Mouse (Mus musculus): Measurements from ENCODE around the gene Ttc39d. TPM values are rescaled to one million over a fixed set of nuclear protein-coding genes. Genes with fewer than 3 reads are reported as not detected.
A peak's percentile ranks its signal among the peaks of the same experiment; 100 is the strongest.

Gene Ttc39d
- total and polyA plus RNA-seq, 3 experiments: 0.13 TPM; not detected in 2

- in situ Hi-C loops (cut with MboI; ENCODE audit: low pct_ligation_motif_present, low pct_unique_long_range_greater_than_20kb, low sequenced_read_pairs) (no loop called here), dilution Hi-C loops (cut with MboI; ENCODE audit: extremely low pct_ligation_motif_present, extremely low pct_unique_long_range_greater_than_20kb, low sequenced_read_pairs) (no loop called here)
- peak overlapping the region; percentile 99 for H3K9ac ChIP-seq (ENCODE audit: insufficient read depth, low read depth)
- H3K4me1 ChIP-seq (ENCODE audit: control insufficient read depth in 1 of 2, insufficient read depth in 2 of 2): peaks cover 5 to 42% of the 10 kb centered on the region in 2 experiments; a peak in 3 of 4 replicates
- peak overlapping the region; percentile 63 to 86 (median 64) for H3K4me3 ChIP-seq (replicated peaks in 1 of 3; ENCODE audit: low read depth in 2 of 3, low read length in 2 of 3, poor library complexity in 1 of 3)
- H3K36me3 ChIP-seq (replicated peaks in 1 of 2; ENCODE audit: control insufficient read depth in 1 of 2, insufficient read depth in 1 of 2, low read length in 1 of 2): peaks cover 9 to 14% of the 10 kb centered on the region in 2 experiments
- H3K4me2 ChIP-seq (ENCODE audit: insufficient read depth, low read depth, poor library complexity, severe bottlenecking): peak overlapping the region; percentile 85
- TF ChIP-seq UBTF (IDR thresholded peaks at IDR 0.05; ENCODE audit: low read depth, low read length): no peak
- no peak for TF ChIP-seq ZKSCAN1 (IDR thresholded peaks at IDR 0.05; ENCODE audit: borderline replicate concordance, low read depth, low read length)
- no peak for TF ChIP-seq ELF1 (IDR thresholded peaks at IDR 0.05; ENCODE audit: low read depth, low read length)
- TF ChIP-seq PAX5 (IDR thresholded peaks at IDR 0.05; ENCODE audit: low read length): no peak
- no peak for TF ChIP-seq IRF4 (IDR thresholded peaks at IDR 0.05; ENCODE audit: low read depth, low read length)
- 0 out of 2 replicates have a peak, but pooled peaks have one; percentile 3 for TF ChIP-seq ZNF384 (IDR thresholded peaks at IDR 0.05; ENCODE audit: low read depth, low read length)
- TF ChIP-seq SIN3A (IDR thresholded peaks at IDR 0.05; ENCODE audit: low read length): no peak
- no peak for TF ChIP-seq KAT2A (IDR thresholded peaks at IDR 0.05; ENCODE audit: insufficient replicate concordance, low read length)
- DNase-seq (ENCODE audit: extremely low read depth): no peak
- H3K9me3 ChIP-seq (replicated peaks; ENCODE audit: low read length): no peaks in the 10 kb centered on the region
- no peak overlapping the region; the same call in 1 of the 2 replicates for H3K27ac ChIP-seq (ENCODE audit: insufficient read depth, low read depth)
- peaks cover 12% of the 10 kb centered on the region for H3K79me2 ChIP-seq (replicated peaks; ENCODE audit: control insufficient read depth, extremely low read depth, insufficient read depth, poor library complexity, severe bottlenecking)
- no peaks in the 10 kb centered on the region for H3K27me3 ChIP-seq (replicated peaks)
Observed at GRCm38 (mm10) chr17:80223829-80224228, 16.6 kb downstream of the Ttc39d start.

- Histone ChIP-seq H3K4me2 (ENCODE audit: insufficient read depth, low read depth, poor library complexity, severe bottlenecking) (peak within 1 kb of the TSS; percentile 94), H3K9ac (ENCODE audit: insufficient read depth, low read depth) (peak within 1 kb of the TSS; percentile 99), H3K27me3 (replicated peaks) (no peaks in the 10 kb centered on the region), H3K4me3 (replicated peaks in 1 of 3; ENCODE audit: low read depth in 2 of 3, low read length in 2 of 3, poor library complexity in 1 of 3) (peak within 1 kb of the TSS; percentile 63 to 86 (median 64)), H3K27ac (ENCODE audit: insufficient read depth, low read depth) (peak within 1 kb of the TSS; percentile 56; the same call in 1 of the 2 replicates), H3K4me1 (ENCODE audit: control insufficient read depth in 1 of 2, insufficient read depth in 2 of 2) (peaks cover 5 to 48% of the 10 kb centered on the region in 2 experiments; a peak in 3 of 4 replicates), H3K79me2 (replicated peaks; ENCODE audit: control insufficient read depth, extremely low read depth, insufficient read depth, poor library complexity, severe bottlenecking) (peaks cover 12% of the 10 kb centered on the region), H3K9me3 (replicated peaks; ENCODE audit: low read length) (no peaks in the 10 kb centered on the region), H3K36me3 (replicated peaks in 1 of 2; ENCODE audit: control insufficient read depth in 1 of 2, insufficient read depth in 1 of 2, low read length in 1 of 2) (peaks cover 9 to 21% of the 10 kb centered on the region in 2 experiments)
- in situ Hi-C loops (cut with MboI; ENCODE audit: low pct_ligation_motif_present, low pct_unique_long_range_greater_than_20kb, low sequenced_read_pairs) (no loop called here), dilution Hi-C loops (cut with MboI; ENCODE audit: extremely low pct_ligation_motif_present, extremely low pct_unique_long_range_greater_than_20kb, low sequenced_read_pairs) (no loop called here)
- DNase-seq (ENCODE audit: extremely low read depth): peak; percentile 91
- TF ChIP-seq POLR2A (IDR thresholded peaks at IDR 0.05; ENCODE audit: low read depth, low read length) (peak; percentile 99), ZKSCAN1 (IDR thresholded peaks at IDR 0.05; ENCODE audit: borderline replicate concordance, low read depth, low read length) (no peak), USF1 (IDR thresholded peaks at IDR 0.05; ENCODE audit: low read depth, low read length) (no peak), UBTF (IDR thresholded peaks at IDR 0.05; ENCODE audit: low read depth, low read length) (no peak), NRF1 (IDR thresholded peaks at IDR 0.05; ENCODE audit: low read depth, low read length) (0 out of 2 replicates have a peak, but pooled peaks have one; percentile 51), KAT2A (IDR thresholded peaks at IDR 0.05; ENCODE audit: insufficient replicate concordance, low read length) (peak; percentile 97), EP300 (IDR thresholded peaks at IDR 0.05; ENCODE audit: low read length) (no peak), TBP (conservative IDR thresholded peaks at IDR 0.05; ENCODE audit: low read depth, low read length) (peak; percentile 89), SIN3A (IDR thresholded peaks at IDR 0.05; ENCODE audit: low read length) (peak; percentile 80), ZMIZ1 (IDR thresholded peaks at IDR 0.05; ENCODE audit: low read depth, low read length) (peak; percentile 92; the same call in 1 of the 2 replicates), POLR2AphosphoS2 (IDR thresholded peaks at IDR 0.05; ENCODE audit: low read depth, low read length) (peak; percentile 85), MEF2A (IDR thresholded peaks at IDR 0.05; ENCODE audit: borderline replicate concordance, low read depth, low read length) (0 out of 2 replicates have a peak, but pooled peaks have one; percentile 18), ZNF384 (IDR thresholded peaks at IDR 0.05; ENCODE audit: low read depth, low read length) (no peak), MYC (IDR thresholded peaks at IDR 0.05; ENCODE audit: low read depth, low read length) (peak; percentile 91; the same call in 1 of the 2 replicates), E2F4 (IDR thresholded peaks at IDR 0.05; ENCODE audit: insufficient replicate concordance, low read depth, low read length) (peak; percentile 75; the same call in 1 of the 2 replicates), ELF1 (IDR thresholded peaks at IDR 0.05; ENCODE audit: low read depth, low read length) (peak; percentile 59), ETS1 (conservative IDR thresholded peaks at IDR 0.05; ENCODE audit: low read depth, low read length) (peak; percentile 31; the same call in 1 of the 2 replicates), NELFE (IDR thresholded peaks at IDR 0.05; ENCODE audit: low read depth, low read length) (peak; percentile 96), MAX (IDR thresholded peaks at IDR 0.05; ENCODE audit: low read length) (peak; percentile 83), GABPA (IDR thresholded peaks at IDR 0.05; ENCODE audit: insufficient replicate concordance, low read depth, low read length) (peak; percentile 44; the same call in 1 of the 2 replicates), MAFK (IDR thresholded peaks at IDR 0.05; ENCODE audit: insufficient replicate concordance, low read length) (0 out of 2 replicates have a peak, but pooled peaks have one; percentile 18), RAD21 (IDR thresholded peaks at IDR 0.05; ENCODE audit: low read depth, low read length) (no peak), MAZ (IDR thresholded peaks at IDR 0.05; ENCODE audit: low read depth, low read length) (no peak), ZC3H11A (IDR thresholded peaks at IDR 0.05; ENCODE audit: low read depth, low read length) (no peak), JUN (IDR thresholded peaks at IDR 0.05; ENCODE audit: insufficient read depth, low read depth, low read length) (peak; percentile 6; the same call in 1 of the 2 replicates), IRF4 (IDR thresholded peaks at IDR 0.05; ENCODE audit: low read depth, low read length) (no peak), USF2 (conservative IDR thresholded peaks at IDR 0.05; ENCODE audit: low read depth, low read length) (no peak)
Observed at GRCm38 (mm10) chr17:80224326-80225116, 17.3 kb downstream of the Ttc39d start, which contains the start of gene Gemin6. Gemin6 (plus strand) TSS chr17:80224441.

Measured in CH12.LX (cell line).